Mouse (Mus musculus) embryo, embryonic 11 days (tissue): ENCODE results near the gene Cfap161.

Source experiments
- DNase-seq: peaks from one replicate; pipeline ENCODE4 v3.0.0-alpha.2; 2015

The Cfap161 gene

GRCm38 (mm10) chr7:83801483-83801875, 6.8 kb upstream of the Cfap161 start:
- no peak for DNase-seq

GRCm38 (mm10) chr7:83800561-83801482, 6.1 kb upstream of the Cfap161 start:
- DNase-seq: no peak

GRCm38 (mm10) chr7:83800071-83800470, 5.4 kb upstream of the Cfap161 start:
- no peak for DNase-seq

- no peak for DNase-seq
Measured at GRCm38 (mm10) chr7:83798004-83798403, 3.3 kb upstream of the Cfap161 start.

- DNase-seq: no peak
Measured at GRCm38 (mm10) chr7:83796177-83796576, 1.5 kb upstream of the Cfap161 start.

GRCm38 (mm10) chr7:83794006-83794683, 535 bp downstream of the Cfap161 start:
- no peak for DNase-seq

GRCm38 (mm10) chr7:83780881-83781280, 13.8 kb downstream of the Cfap161 start:
- no peak for DNase-seq

GRCm38 (mm10) chr7:83780026-83780425, 14.7 kb downstream of the Cfap161 start:
- DNase-seq: no peak

- DNase-seq: no peak
Measured at GRCm38 (mm10) chr7:83779028-83779427, 15.7 kb downstream of the Cfap161 start.

GRCm38 (mm10) chr7:83778516-83778915, 16.2 kb downstream of the Cfap161 start:
- DNase-seq: no peak

- peak; percentile 42 for DNase-seq
Measured at GRCm38 (mm10) chr7:83774721-83775120, 20.0 kb downstream of the Cfap161 start.

- no peak for DNase-seq
Measured at GRCm38 (mm10) chr7:83763674-83764073, 31.0 kb downstream of the Cfap161 start.

GRCm38 (mm10) chr7:83762336-83762735, 32.3 kb downstream of the Cfap161 start:
- DNase-seq: no peak

- DNase-seq: no peak
Measured at GRCm38 (mm10) chr7:83751055-83751454, 43.6 kb downstream of the Cfap161 start.

- no peak for DNase-seq
Measured at GRCm38 (mm10) chr7:83748405-83748804, 46.3 kb downstream of the Cfap161 start.

- no peak for DNase-seq
Measured at GRCm38 (mm10) chr7:83746107-83746687, 48.5 kb downstream of the Cfap161 start.

- no peak for DNase-seq
Measured at GRCm38 (mm10) chr7:83745413-83746106, 49.1 kb downstream of the Cfap161 start, which contains the start of gene Il16. Gene Il16 (minus strand): TSS chr7:83745726.

GRCm38 (mm10) chr7:83745065-83745412, 49.6 kb downstream of the Cfap161 start:
- DNase-seq: no peak

- no peak for DNase-seq
Measured at GRCm38 (mm10) chr7:83744250-83744649, 50.4 kb downstream of the Cfap161 start.

- no peak for DNase-seq
Measured at GRCm38 (mm10) chr7:83742690-83743089, 52.0 kb downstream of the Cfap161 start.

- no peak for DNase-seq
Measured at GRCm38 (mm10) chr7:83742026-83742425, 52.7 kb downstream of the Cfap161 start.

GRCm38 (mm10) chr7:83739680-83740310, 54.9 kb downstream of the Cfap161 start:
- DNase-seq: peak; percentile 41
